Mouse (Mus musculus): ENCODE data around the gene Cntn4.

DNA sequence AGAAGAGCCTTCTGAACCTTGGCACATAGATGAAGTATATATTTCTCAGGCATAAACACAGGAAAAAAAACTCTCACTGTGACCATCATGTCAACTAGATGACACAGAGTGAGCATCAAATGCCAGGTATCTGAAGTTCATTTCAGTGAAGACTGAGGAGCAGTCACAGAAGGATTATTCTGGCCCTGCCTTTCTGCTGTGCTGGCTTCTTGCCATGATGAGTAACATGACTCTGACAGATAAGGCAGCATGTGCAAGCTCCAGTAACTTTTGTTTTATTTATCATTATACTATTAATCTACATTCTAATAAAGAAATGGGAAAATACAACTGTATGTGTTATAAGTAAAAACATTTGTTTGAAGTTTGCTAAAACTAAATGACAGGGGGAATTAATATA is 529.9 kb downstream of the Cntn4 start:
- TF ChIP-seq CTCF (conservative IDR thresholded peaks at IDR 0.05; ENCODE audit: low read length) (no peak), POU5F1 (IDR thresholded peaks at IDR 0.05; ENCODE audit: borderline replicate concordance, low read length) (no peak), NANOG (IDR thresholded peaks at IDR 0.05; ENCODE audit: borderline replicate concordance, low read length) (no peak)
